8 mouse cellular contexts compared by ENCODE assay signal in genomic region chr3:90255194-90255565, GRCm38 (mm10). TPM values are rescaled to one million over a fixed set of nuclear protein-coding genes. Genes with fewer than 3 reads are reported as not detected.
DNase-seq lines count a peak whose midpoint lies in the region; ATAC-seq and TF ChIP-seq lines count a peak whose summit lies in the region.

No protein-coding gene starts in this region.

- no peaks in the 10 kb centered on the region for H3K27me3 ChIP-seq in liver, adult 2 months (ENCODE audit: control insufficient read depth, insufficient read depth, low read length)
- no peaks in the 10 kb centered on the region for H3K27me3 ChIP-seq in embryonic facial prominence, embryonic 13.5 days
- H3K27me3 ChIP-seq in intestine, embryonic 15.5 days (replicated peaks): no peaks in the 10 kb centered on the region
- no peaks in the 10 kb centered on the region for H3K27me3 ChIP-seq in neural tube, embryonic 13.5 days

- intact Hi-C loops in left cerebral cortex, postnatal 25 days (cut with DNase I): no loop called here

- peaks cover 18% of the 10 kb centered on the region for H3K36me3 ChIP-seq in liver, adult 2 months (ENCODE audit: control insufficient read depth, insufficient read depth, low read length)
- H3K36me3 ChIP-seq in embryonic facial prominence, embryonic 13.5 days: peaks cover 49% of the 10 kb centered on the region
- H3K36me3 ChIP-seq in intestine, embryonic 15.5 days: peaks cover 21% of the 10 kb centered on the region
- H3K36me3 ChIP-seq in neural tube, embryonic 13.5 days: peaks cover 45% of the 10 kb centered on the region

- DNase-seq in liver, adult 2 months (ENCODE audit: extremely low read depth, low read depth, low spot score): no peak
- no peak for DNase-seq in liver
- DNase-seq in thymus, postnatal 36 days: no peak
- DNase-seq in left cerebral cortex, postnatal 25 days (ENCODE audit: low spot score in 2 of 2): no peak
- no peak for DNase-seq in kidney, adult 8-10 months

- H3K4me1 ChIP-seq in liver, adult 2 months (ENCODE audit: control insufficient read depth, insufficient read depth, low read length): peaks cover 23% of the 10 kb centered on the region
- peaks cover 18% of the 10 kb centered on the region for H3K4me1 ChIP-seq in embryonic facial prominence, embryonic 13.5 days
- peaks cover 12% of the 10 kb centered on the region for H3K4me1 ChIP-seq in intestine, embryonic 15.5 days (replicated peaks)
- peaks cover 28% of the 10 kb centered on the region for H3K4me1 ChIP-seq in neural tube, embryonic 13.5 days (replicated peaks)

- peaks cover 33% of the 10 kb centered on the region; the same call in 1 of the 2 replicates for H3K79me2 ChIP-seq in liver, adult 2 months (ENCODE audit: control insufficient read depth, insufficient read depth, low read length)

- H3K27ac ChIP-seq in liver, adult 2 months (replicated peaks; ENCODE audit: insufficient read depth, low read depth, low read length): peak overlapping the region; percentile 93
- H3K27ac ChIP-seq in embryonic facial prominence, embryonic 13.5 days: peak overlapping the region; percentile 88; the same call in 1 of the 2 replicates
- H3K27ac ChIP-seq in intestine, embryonic 15.5 days: no peak overlapping the region
- H3K27ac ChIP-seq in neural tube, embryonic 13.5 days (replicated peaks): peak overlapping the region; percentile 88; the same call in 1 of the 2 replicates

- peak overlapping the region; percentile 91 for H3K9ac ChIP-seq in liver, adult 2 months (ENCODE audit: low read depth, low read length)
- peak overlapping the region; percentile 97 for H3K9ac ChIP-seq in embryonic facial prominence, embryonic 13.5 days
- peak overlapping the region; percentile 87 for H3K9ac ChIP-seq in intestine, embryonic 15.5 days
- H3K9ac ChIP-seq in neural tube, embryonic 13.5 days: peak overlapping the region; percentile 94

- TF ChIP-seq POLR2A in liver, adult 2 months (IDR thresholded peaks at IDR 0.05; ENCODE audit: extremely low read depth, insufficient read depth, low read length): no peak

- H3K4me3 ChIP-seq in liver, adult 2 months (ENCODE audit: insufficient read depth, low read depth, low read length): peak overlapping the region; percentile 92
- peak overlapping the region; percentile 98 for H3K4me3 ChIP-seq in embryonic facial prominence, embryonic 13.5 days
- peak overlapping the region; percentile 87 for H3K4me3 ChIP-seq in intestine, embryonic 15.5 days (replicated peaks)
- peak overlapping the region; percentile 91 for H3K4me3 ChIP-seq in neural tube, embryonic 13.5 days

- H3K9me3 ChIP-seq in embryonic facial prominence, embryonic 13.5 days: no peaks in the 10 kb centered on the region
- H3K9me3 ChIP-seq in intestine, embryonic 15.5 days: no peaks in the 10 kb centered on the region
- no peaks in the 10 kb centered on the region for H3K9me3 ChIP-seq in neural tube, embryonic 13.5 days

- peak overlapping the region; percentile 82 for H3K4me2 ChIP-seq in embryonic facial prominence, embryonic 13.5 days
- peak overlapping the region; percentile 78 for H3K4me2 ChIP-seq in intestine, embryonic 15.5 days (replicated peaks)
- peak overlapping the region; percentile 91 for H3K4me2 ChIP-seq in neural tube, embryonic 13.5 days

- 3% methylated on average over 2 of the region's 2 CpGs for WGBS in liver, adult 2 months
- 17% methylated on average over 2 of the region's 2 CpGs for WGBS in embryonic facial prominence, embryonic 13.5 days
- WGBS in intestine, embryonic 15.5 days: 11% methylated on average over 2 of the region's 2 CpGs
- WGBS in neural tube, embryonic 13.5 days: 26% methylated on average over 2 of the region's 2 CpGs

- no peak for ATAC-seq in embryonic facial prominence, embryonic 13.5 days (ENCODE audit: insufficient number of reproducible peaks, insufficient read depth, low FRiP score, low TSS enrichment, low read depth)
- ATAC-seq in intestine, embryonic 15.5 days: no peak
- ATAC-seq in neural tube, embryonic 13.5 days (ENCODE audit: low read depth): no peak

- TF ChIP-seq CTCF in liver, adult 2 months (IDR thresholded peaks at IDR 0.05; ENCODE audit: low read depth, low read length): no peak

RNA-seq across cellular contexts. Expression of gene Crtc2, which starts 1.2 kb away (rescaled TPM):
- 6.8 and 10.8 TPM in 2 replicates for total RNA-seq in liver, adult 2 months (2014; rRNA removed)
- 33.8 and 34.4 TPM in 2 replicates for polyA plus RNA-seq in liver, adult 2 months (2012; rRNA removed)
- 25.9 and 26.9 TPM in 2 replicates for polyA plus RNA-seq in embryonic facial prominence, embryonic 13.5 days (2015; fragmentation: Nextera tagmentation; extraction: Ambion mirVana)
- polyA plus RNA-seq in intestine, embryonic 15.5 days (2015; fragmentation: Nextera tagmentation; extraction: Ambion mirVana): 18.6 and 19.0 TPM in 2 replicates
- 23.7 and 27.0 TPM in 2 replicates for polyA plus RNA-seq in neural tube, embryonic 13.5 days (2015; fragmentation: Nextera tagmentation; extraction: Ambion mirVana)
- total RNA-seq in left cerebral cortex, postnatal 25 days (2021): 10 to 100 TPM; 25.8 to 30.7 TPM

RNA-seq across cellular contexts. Expression of gene Slc39a1, which starts 7.2 kb away (rescaled TPM):
- 59.3 and 64.3 TPM in 2 replicates for total RNA-seq in liver, adult 2 months (2014; rRNA removed)
- polyA plus RNA-seq in liver, adult 2 months (2012; rRNA removed): 67.7 and 68.0 TPM in 2 replicates
- 86.2 and 92.6 TPM in 2 replicates for polyA plus RNA-seq in embryonic facial prominence, embryonic 13.5 days (2015; fragmentation: Nextera tagmentation; extraction: Ambion mirVana)
- polyA plus RNA-seq in intestine, embryonic 15.5 days (2015; fragmentation: Nextera tagmentation; extraction: Ambion mirVana): 114 and 119 TPM in 2 replicates
- 42.4 and 54.8 TPM in 2 replicates for polyA plus RNA-seq in neural tube, embryonic 13.5 days (2015; fragmentation: Nextera tagmentation; extraction: Ambion mirVana)
- total RNA-seq in left cerebral cortex, postnatal 25 days (2021): 10 to 100 TPM; 47.7 to 48.8 TPM

RNA-seq across cellular contexts. Expression of gene Dennd4b, which starts 9.8 kb away (rescaled TPM):
- total RNA-seq in liver, adult 2 months (2014; rRNA removed): 2.2 and 2.8 TPM in 2 replicates
- polyA plus RNA-seq in liver, adult 2 months (2012; rRNA removed): 4.7 and 9.2 TPM in 2 replicates
- 4.9 and 5.6 TPM in 2 replicates for polyA plus RNA-seq in embryonic facial prominence, embryonic 13.5 days (2015; fragmentation: Nextera tagmentation; extraction: Ambion mirVana)
- 2.3 and 3.9 TPM in 2 replicates for polyA plus RNA-seq in intestine, embryonic 15.5 days (2015; fragmentation: Nextera tagmentation; extraction: Ambion mirVana)
- polyA plus RNA-seq in neural tube, embryonic 13.5 days (2015; fragmentation: Nextera tagmentation; extraction: Ambion mirVana): 5.9 and 7.4 TPM in 2 replicates
- total RNA-seq in left cerebral cortex, postnatal 25 days (2021): 10 to 100 TPM; 30.5 to 33.4 TPM

RNA-seq across cellular contexts. Expression of gene Creb3l4, which starts 11.9 kb away (rescaled TPM):
- total RNA-seq in liver, adult 2 months (2014; rRNA removed): 0.09 and 0.13 TPM in 2 replicates
- 0.12 and 0.16 TPM in 2 replicates for polyA plus RNA-seq in liver, adult 2 months (2012; rRNA removed)
- polyA plus RNA-seq in embryonic facial prominence, embryonic 13.5 days (2015; fragmentation: Nextera tagmentation; extraction: Ambion mirVana): 8.9 and 9.1 TPM in 2 replicates
- 10.7 and 14.5 TPM in 2 replicates for polyA plus RNA-seq in intestine, embryonic 15.5 days (2015; fragmentation: Nextera tagmentation; extraction: Ambion mirVana)
- 3.3 and 3.5 TPM in 2 replicates for polyA plus RNA-seq in neural tube, embryonic 13.5 days (2015; fragmentation: Nextera tagmentation; extraction: Ambion mirVana)
- total RNA-seq in left cerebral cortex, postnatal 25 days (2021): not detected

RNA-seq across cellular contexts. Expression of gene Jtb, which starts 23.8 kb away (rescaled TPM):
- 44.9 and 57.5 TPM in 2 replicates for total RNA-seq in liver, adult 2 months (2014; rRNA removed)
- 73.7 and 77.0 TPM in 2 replicates for polyA plus RNA-seq in liver, adult 2 months (2012; rRNA removed)
- polyA plus RNA-seq in embryonic facial prominence, embryonic 13.5 days (2015; fragmentation: Nextera tagmentation; extraction: Ambion mirVana): 107 and 113 TPM in 2 replicates
- polyA plus RNA-seq in intestine, embryonic 15.5 days (2015; fragmentation: Nextera tagmentation; extraction: Ambion mirVana): 111 and 113 TPM in 2 replicates
- polyA plus RNA-seq in neural tube, embryonic 13.5 days (2015; fragmentation: Nextera tagmentation; extraction: Ambion mirVana): 85.9 and 90.3 TPM in 2 replicates
- total RNA-seq in left cerebral cortex, postnatal 25 days (2021): 10 to 100 TPM; 43.2 to 44.7 TPM
